In genomic region chr3:93443501-93444101, GRCm38 (mm10) we compare ENCODE assay signal across 8 mouse cellular contexts. TPM values are rescaled to one million over a fixed set of nuclear protein-coding genes. Genes with fewer than 3 reads are reported as not detected.
A peak's percentile ranks its signal among the peaks of the same experiment; 100 is the strongest.
DNase-seq lines count a peak whose midpoint lies in the region; ATAC-seq lines count a peak whose summit lies in the region.

No protein-coding gene starts in this region.

- intact Hi-C loops in heart, postnatal 10 days (cut with DNase I), result loop anchor here (2.0 kb wide), 1 partner anchor 77 kb away; the partner anchor contains the start of gene S100a11

- peaks cover 82% of the 10 kb centered on the region for H3K27me3 ChIP-seq in embryonic facial prominence, embryonic 10.5 days (replicated peaks; ENCODE audit: low read depth, poor library complexity, severe bottlenecking)
- peaks cover 14% of the 10 kb centered on the region for H3K27me3 ChIP-seq in lung, embryonic 16.5 days (ENCODE audit: control insufficient read depth, insufficient read depth, low read depth, low read length)

- no peak for ATAC-seq in lung, embryonic 16.5 days (ENCODE audit: low read depth)
- no peak for ATAC-seq in erythroid progenitor cell, adult 5-6 weeks (replicated peaks; ENCODE audit: low FRiP score, poor library complexity, severe bottlenecking)

- peak overlapping the region; percentile 65 for H3K9ac ChIP-seq in lung, embryonic 16.5 days (ENCODE audit: low read length)

- peaks cover 36% of the 10 kb centered on the region for H3K4me1 ChIP-seq in embryonic facial prominence, embryonic 10.5 days
- H3K4me1 ChIP-seq in lung, embryonic 16.5 days (replicated peaks; ENCODE audit: control insufficient read depth, insufficient read depth, low read length), result peaks cover 23% of the 10 kb centered on the region

- H3K36me3 ChIP-seq in embryonic facial prominence, embryonic 10.5 days (replicated peaks), result no peaks in the 10 kb centered on the region
- H3K36me3 ChIP-seq in lung, embryonic 16.5 days (ENCODE audit: control insufficient read depth, insufficient read depth, low read length), result no peaks in the 10 kb centered on the region

- no peaks in the 10 kb centered on the region for H3K9me3 ChIP-seq in embryonic facial prominence, embryonic 10.5 days
- no peaks in the 10 kb centered on the region; the same call in 1 of the 2 replicates for H3K9me3 ChIP-seq in lung, embryonic 16.5 days (ENCODE audit: control insufficient read depth, low read length)

- H3K27ac ChIP-seq in embryonic facial prominence, embryonic 10.5 days (replicated peaks), result peak overlapping the region; percentile 63; the same call in 1 of the 2 replicates
- no peak overlapping the region for H3K27ac ChIP-seq in lung, embryonic 16.5 days (ENCODE audit: low read length)

- DNase-seq in layer of hippocampus, adult 11-12 months (ENCODE audit: low spot score), result peak; percentile 7
- no peak for DNase-seq in layer of hippocampus, adult 9-11 months
- DNase-seq in embryonic facial prominence, embryonic 10.5 days (ENCODE audit: low spot score), result peak; percentile 70
- peak; percentile 13 to 37 for DNase-seq in heart, postnatal 10 days
- DNase-seq in kidney, postnatal 36 days, result peak; percentile 4 to 40
- peak; percentile 1 for DNase-seq in ovary, adult 18-20 months (ENCODE audit: low spot score)

- H3K4me2 ChIP-seq in lung, embryonic 16.5 days (ENCODE audit: low read depth, low read length), result peak overlapping the region; percentile 96

- under 1% methylated on average over 38 of the region's 38 CpGs for WGBS in embryonic facial prominence, embryonic 10.5 days
- under 1% methylated on average over 38 of the region's 38 CpGs for WGBS in lung, embryonic 16.5 days

- H3K4me3 ChIP-seq in embryonic facial prominence, embryonic 10.5 days, result peak overlapping the region; percentile 65
- peak overlapping the region; percentile 65 for H3K4me3 ChIP-seq in lung, embryonic 16.5 days (ENCODE audit: low read length)

RNA-seq across cellular contexts. Expression of gene Tchh, which starts 1.5 kb away (rescaled TPM):
- 0.29 and 0.32 TPM in 2 replicates for polyA plus RNA-seq in embryonic facial prominence, embryonic 10.5 days (2016; fragmentation: Nextera tagmentation; extraction: Ambion mirVana)
- under 1 TPM; 0.07 to 0.17 TPM for total RNA-seq in heart, postnatal 10 days (2021)
- 4.8 and 4.9 TPM in 2 replicates for polyA plus RNA-seq in lung, embryonic 16.5 days (2015; fragmentation: Nextera tagmentation; extraction: Ambion mirVana)
- total RNA-seq in erythroid progenitor cell, adult 5-6 weeks (2015; ENCODE audit: low replicate concordance), result not detected in 2 replicates
- total RNA-seq in erythroid progenitor cell, adult 5-6 weeks (2017; ENCODE audit: low replicate concordance), result 0.26 TPM in 1 of 2 replicates, not detected in the other

RNA-seq across cellular contexts. Expression of gene Tchhl1, which starts 25.0 kb away (rescaled TPM):
- not detected in 2 replicates for polyA plus RNA-seq in embryonic facial prominence, embryonic 10.5 days (2016; fragmentation: Nextera tagmentation; extraction: Ambion mirVana)
- total RNA-seq in heart, postnatal 10 days (2021), result not detected
- polyA plus RNA-seq in lung, embryonic 16.5 days (2015; fragmentation: Nextera tagmentation; extraction: Ambion mirVana), result not detected in 2 replicates
- not detected in 2 replicates for total RNA-seq in erythroid progenitor cell, adult 5-6 weeks (2015; ENCODE audit: low replicate concordance)
- total RNA-seq in erythroid progenitor cell, adult 5-6 weeks (2017; ENCODE audit: low replicate concordance), result not detected in 2 replicates

RNA-seq across cellular contexts. Expression of gene Rptn, which starts 50.1 kb away (rescaled TPM):
- polyA plus RNA-seq in embryonic facial prominence, embryonic 10.5 days (2016; fragmentation: Nextera tagmentation; extraction: Ambion mirVana), result not detected in 2 replicates
- total RNA-seq in heart, postnatal 10 days (2021), result not detected
- 0.10 TPM in 1 of 2 replicates, not detected in the other for polyA plus RNA-seq in lung, embryonic 16.5 days (2015; fragmentation: Nextera tagmentation; extraction: Ambion mirVana)
- total RNA-seq in erythroid progenitor cell, adult 5-6 weeks (2015; ENCODE audit: low replicate concordance), result not detected in 2 replicates
- total RNA-seq in erythroid progenitor cell, adult 5-6 weeks (2017; ENCODE audit: low replicate concordance), result not detected in 2 replicates
